Mouse (Mus musculus) ES-E14 (cell line): ENCODE measurements around the gene Ccdc9b. TPM values are rescaled to one million over a fixed set of nuclear protein-coding genes. Genes with fewer than 3 reads are reported as not detected.

Experiments
- DNase-seq: peaks from one replicate; pipeline ENCODE4 v3.0.0-alpha.2; 2013; ENCODE audit warnings: low read depth, low spot score
- H3K27ac ChIP-seq: 2 replicates; pipeline ENCODE4 v1.5.1; 2012; ENCODE audit warnings: low read depth, mild to moderate bottlenecking, low read length, moderate library complexity, mixed read lengths; ENCODE audit not compliant: poor library complexity, insufficient read depth, severe bottlenecking
- H3K36me3 ChIP-seq: 2 replicates; pipeline ENCODE4 v1.6.1; 2012; ENCODE audit warnings: mild to moderate bottlenecking, low read length, moderate library complexity, mixed read lengths; ENCODE audit not compliant: control insufficient read depth, poor library complexity, insufficient read depth, severe bottlenecking
- H3K4me1 ChIP-seq, 2 experiments: fragments of 150-350 bp in 1 of 2; sonication (generic) in 1 of 2; 2 replicates each; pipeline ENCODE4 v1.6.1; 2012; ENCODE audit warnings: low read length in 2 of 2, mild to moderate bottlenecking in 1 of 2, mixed read lengths in 1 of 2; ENCODE audit not compliant: control insufficient read depth in 2 of 2, insufficient read depth in 2 of 2, poor library complexity in 1 of 2
- H3K4me3 ChIP-seq, 2 experiments: fragments of 150-350 bp in 1 of 2; sonication (generic) in 1 of 2; 2 replicates each; pipeline ENCODE4 v1.5.1; 2012; ENCODE audit warnings: low read length in 2 of 2, low read depth in 1 of 2, mild to moderate bottlenecking in 1 of 2, mixed read lengths in 1 of 2; ENCODE audit not compliant: insufficient read depth in 1 of 2, poor library complexity in 1 of 2, severe bottlenecking in 1 of 2
- H3K9ac ChIP-seq: 2 replicates; pipeline ENCODE4 v1.6.1; 2012; ENCODE audit warnings: low read depth, mild to moderate bottlenecking, low read length, mixed read lengths; ENCODE audit not compliant: poor library complexity, insufficient read depth, severe bottlenecking
- H3K9me3 ChIP-seq: fragments of 150-350 bp; sonication (generic); 2 replicates; pipeline ENCODE4 v1.6.1; 2012; ENCODE audit warnings: low read depth, mild to moderate bottlenecking, low read length; ENCODE audit not compliant: control insufficient read depth, insufficient read depth
- CHD2 ChIP-seq: IDR thresholded peaks from 2 replicates; pipeline ENCODE4 v1.6.1; 2014; ENCODE audit warnings: mild to moderate bottlenecking, low read depth, low read length, inconsistent platforms
- HCFC1 ChIP-seq: IDR thresholded peaks from 2 replicates; pipeline ENCODE4 v1.6.1; 2012; ENCODE audit warnings: low read length, inconsistent platforms, borderline replicate concordance; ENCODE audit not compliant: insufficient read depth
- MAFK ChIP-seq: IDR thresholded peaks from 2 replicates; pipeline ENCODE4 v1.6.1; 2014; ENCODE audit warnings: mild to moderate bottlenecking, low read depth, low read length, inconsistent platforms; ENCODE audit not compliant: insufficient read depth
- ZC3H11A ChIP-seq: IDR thresholded peaks from 2 replicates; pipeline ENCODE4 v1.6.1; 2012; ENCODE audit warnings: low read depth, mild to moderate bottlenecking, inconsistent platforms, low read length, borderline replicate concordance
- ZNF384 ChIP-seq: IDR thresholded peaks from 2 replicates; pipeline ENCODE4 v1.6.1; 2012; ENCODE audit warnings: low read depth, low read length, inconsistent platforms
- in situ Hi-C, 2 experiments: fragments of 600-800 bp; cut with MboI; formaldehyde crosslinking; loops; one replicate each; pipeline ENCODE4 v1.15.1; 2025; ENCODE audit warnings: low sequenced_read_pairs in 2 of 2, inconsistent platforms in 1 of 2; ENCODE audit not compliant: unreplicated experiment in 2 of 2
- total RNA-seq: library from RNA; depleted of rRNA; stranded (reverse); fragments of 300-350 nt; gene quantifications from 2 replicates; pipeline ENCODE4 v1.2.3, GENCODE M21; 2012; rRNA removed

Ccdc9b gene
- total RNA-seq, 1 experiment: 3.1 TPM

GRCm38 (mm10) chr2:118713631-118714030 is 48.8 kb downstream of the Ccdc9b start:
- Histone ChIP-seq H3K4me1 (no peaks in the 10 kb centered on the region), H3K27ac (no peak overlapping the region), H3K36me3 (no peaks in the 10 kb centered on the region), H3K9me3 (no peaks in the 10 kb centered on the region), H3K4me3 (no peak overlapping the region), H3K9ac (no peak overlapping the region)
- in situ Hi-C loops: no loop called here
- no peak for DNase-seq
- no peak for TF ChIP-seq HCFC1
- TF ChIP-seq MAFK: no peak
- no peak for TF ChIP-seq ZC3H11A
- no peak for TF ChIP-seq CHD2
- TF ChIP-seq ZNF384: no peak

- Histone ChIP-seq H3K4me1 (no peaks in the 10 kb centered on the region), H3K9me3 (no peaks in the 10 kb centered on the region), H3K4me3 (peak overlapping the region; percentile 1 to 19; a peak in 2 of 4 replicates), H3K27ac (no peak overlapping the region), H3K36me3 (no peaks in the 10 kb centered on the region), H3K9ac (no peak overlapping the region)
- in situ Hi-C loops: no loop called here
- TF ChIP-seq CHD2: no peak
- TF ChIP-seq ZNF384: no peak
- no peak for TF ChIP-seq ZC3H11A
- TF ChIP-seq MAFK: no peak
- TF ChIP-seq HCFC1: no peak
- no peak for DNase-seq
Observed at GRCm38 (mm10) chr2:118711038-118711494, 51.4 kb downstream of the Ccdc9b start.

GRCm38 (mm10) chr2:118709655-118710221 is 52.7 kb downstream of the Ccdc9b start:
- DNase-seq: no peak
- no peak overlapping the region for H3K9ac ChIP-seq
- H3K36me3 ChIP-seq: no peaks in the 10 kb centered on the region
- H3K4me1 ChIP-seq: no peaks in the 10 kb centered on the region
- no peaks in the 10 kb centered on the region for H3K9me3 ChIP-seq
- TF ChIP-seq HCFC1 (no peak), MAFK (no peak), ZC3H11A (no peak), ZNF384 (no peak), CHD2 (no peak)
- H3K27ac ChIP-seq: no peak overlapping the region
- H3K4me3 ChIP-seq: no peak overlapping the region
- in situ Hi-C loops: no loop called here

GRCm38 (mm10) chr2:118708472-118708871 is 54.0 kb downstream of the Ccdc9b start:
- DNase-seq: no peak
- Histone ChIP-seq H3K9ac (no peak overlapping the region), H3K27ac (no peak overlapping the region), H3K36me3 (no peaks in the 10 kb centered on the region), H3K9me3 (no peaks in the 10 kb centered on the region), H3K4me3 (no peak overlapping the region), H3K4me1 (peaks cover 0 to 3% of the 10 kb centered on the region in 2 experiments; a peak in 1 of 4 replicates)
- no peak for TF ChIP-seq ZC3H11A
- TF ChIP-seq ZNF384: no peak
- no peak for TF ChIP-seq MAFK
- TF ChIP-seq CHD2: no peak
- no peak for TF ChIP-seq HCFC1
- in situ Hi-C loops: no loop called here

GRCm38 (mm10) chr2:118706436-118706835 is 56.0 kb downstream of the Ccdc9b start:
- Histone ChIP-seq H3K9me3 (no peaks in the 10 kb centered on the region), H3K4me1 (peaks cover 0 to 7% of the 10 kb centered on the region in 2 experiments; a peak in 1 of 4 replicates), H3K27ac (no peak overlapping the region), H3K9ac (no peak overlapping the region), H3K4me3 (no peak overlapping the region), H3K36me3 (no peaks in the 10 kb centered on the region)
- DNase-seq: no peak
- no peak for TF ChIP-seq ZNF384
- in situ Hi-C loops: no loop called here

Other genes starting within 250 kb of the Ccdc9b start
- gene Bmf, start 213.0 kb downstream of the Ccdc9b start, total RNA-seq: 9.1 and 14.1 TPM in 2 replicates
- 115 and 121 TPM in 2 replicates for gene Bub1b, start 164.4 kb downstream of the Ccdc9b start, total RNA-seq
- 0.85 and 3.1 TPM in 2 replicates for gene Pak6, start 99.4 kb downstream of the Ccdc9b start, total RNA-seq
- gene Ankrd63, start 58.7 kb downstream of the Ccdc9b start, total RNA-seq: 0.05 TPM in 1 of 2 replicates, not detected in the other
- gene Plcb2, start 34.2 kb downstream of the Ccdc9b start, total RNA-seq: 0.09 TPM in 1 of 2 replicates, not detected in the other
- gene Inafm2, start 16.9 kb downstream of the Ccdc9b start, total RNA-seq: 2.2 and 2.7 TPM in 2 replicates
- gene Phgr1, start 10.1 kb upstream of the Ccdc9b start, total RNA-seq: not detected in 2 replicates
- 0.21 and 0.31 TPM in 2 replicates for gene Disp2, start 17.1 kb upstream of the Ccdc9b start, total RNA-seq
- gene Knstrn, start 51.3 kb upstream of the Ccdc9b start, total RNA-seq: 36.5 and 43.4 TPM in 2 replicates
- gene Ivd, start 99.3 kb upstream of the Ccdc9b start, total RNA-seq: 19.6 and 24.9 TPM in 2 replicates
- 6.0 and 7.7 TPM in 2 replicates for gene Bahd1, start 137.7 kb upstream of the Ccdc9b start, total RNA-seq
- 6.1 and 8.3 TPM in 2 replicates for gene Chst14, start 163.8 kb upstream of the Ccdc9b start, total RNA-seq